Mouse (Mus musculus): ENCODE measurements around the gene Epn2.

DNA sequence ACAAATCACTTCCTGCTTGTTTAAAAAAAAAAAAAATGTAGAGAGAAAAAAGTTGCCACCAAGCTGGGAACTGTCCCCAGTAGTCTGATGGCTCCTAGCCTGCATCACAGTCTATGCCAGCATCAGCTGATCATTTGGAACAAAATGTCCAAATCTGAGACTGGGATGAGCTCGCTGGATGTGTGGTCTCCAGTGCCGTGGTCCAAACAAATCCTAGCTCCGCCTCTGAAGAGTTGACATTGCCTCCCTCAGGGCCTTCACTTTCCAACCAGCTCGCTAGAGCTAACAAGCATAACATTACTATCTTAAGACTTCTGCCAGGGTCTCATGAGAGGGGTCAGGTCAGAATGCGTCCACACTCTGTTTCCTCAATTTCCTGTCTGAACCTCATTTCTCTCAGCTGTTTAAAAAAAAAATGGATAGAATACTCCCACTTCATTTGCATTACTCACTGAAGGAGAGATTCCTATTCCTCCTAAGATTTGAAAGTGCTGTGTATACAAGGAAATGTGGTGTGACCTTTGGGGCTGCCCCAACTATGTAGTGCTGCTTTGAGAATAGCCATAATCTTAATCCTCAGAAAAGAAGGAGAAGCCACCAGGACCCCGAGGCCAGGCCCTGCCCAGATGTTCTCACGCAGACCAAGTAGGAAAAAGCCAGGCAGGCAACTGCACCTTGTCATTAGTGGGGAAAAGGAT, 11.2 kb upstream of the Epn2 start:
- TF ChIP-seq GATA1 (IDR thresholded peaks at IDR 0.05; ENCODE audit: borderline replicate concordance, low read length) (no peak), FLI1 (IDR thresholded peaks at IDR 0.05; ENCODE audit: low read length) (no peak)

Data from megakaryocyte, embryonic 14.5 days (primary cell).